Mouse (Mus musculus): ENCODE results near the gene Slc18a2. TPM values are rescaled to one million over a fixed set of nuclear protein-coding genes. Genes with fewer than 3 reads are reported as not detected.
A peak's percentile ranks its signal among the peaks of the same experiment; 100 is the strongest.

The Slc18a2 gene
- polyA plus RNA-seq, 1 experiment from 2014 or later: 12.6 TPM

DNA sequence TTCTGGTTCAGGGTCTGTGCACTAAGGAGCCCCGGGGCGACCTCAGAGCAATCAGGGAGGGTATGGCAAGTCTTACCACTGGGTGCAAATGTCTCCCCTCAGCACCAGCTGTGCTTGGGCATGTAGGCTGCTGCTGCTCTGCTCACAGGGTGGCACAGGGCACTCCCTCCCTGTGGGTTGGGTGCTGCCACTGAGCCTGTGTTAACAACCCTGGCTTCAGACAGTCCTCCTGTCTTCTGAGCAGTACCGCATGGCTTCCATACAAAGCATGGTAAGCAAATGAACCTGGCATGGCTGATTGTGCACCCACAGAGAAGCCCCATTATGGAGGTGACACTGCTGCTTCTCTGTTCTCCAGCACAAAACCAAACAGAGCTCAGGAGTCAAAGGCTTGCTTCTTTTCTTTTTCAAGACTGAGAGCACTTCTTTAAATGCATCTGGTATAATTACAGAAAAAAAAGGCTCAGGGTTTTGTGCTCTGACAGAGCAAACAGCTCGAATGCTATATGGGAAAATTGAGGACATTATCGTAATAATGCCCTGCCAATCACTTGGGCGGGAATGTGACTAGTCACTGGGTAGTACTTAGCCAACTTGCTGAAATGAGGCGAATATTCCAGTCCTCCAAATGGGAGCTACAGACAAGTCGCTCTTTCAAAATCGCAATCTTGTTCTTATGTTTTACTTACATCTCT is 4.3 kb downstream of the Slc18a2 start:
- Histone ChIP-seq H3K9ac (ENCODE audit: low read length) (no peak overlapping the region), H3K9me3 (replicated peaks; ENCODE audit: control insufficient read depth, low read length) (no peaks in the 10 kb centered on the region), H3K27me3 (ENCODE audit: control insufficient read depth, insufficient read depth, low read length) (peaks cover 22% of the 10 kb centered on the region), H3K4me1 (ENCODE audit: control insufficient read depth, insufficient read depth, low read length) (peaks cover 4% of the 10 kb centered on the region), H3K4me3 (ENCODE audit: low read length) (no peak overlapping the region), H3K4me2 (ENCODE audit: low read depth, low read length) (no peak overlapping the region), H3K27ac (ENCODE audit: low read length) (no peak overlapping the region), H3K36me3 (ENCODE audit: control insufficient read depth, insufficient read depth) (no peaks in the 10 kb centered on the region)
- no peak for ATAC-seq (replicated peaks; ENCODE audit: extremely low read depth, insufficient read depth, low FRiP score)
- 80% methylated on average over 9 of the region's 9 CpGs for WGBS

DNA sequence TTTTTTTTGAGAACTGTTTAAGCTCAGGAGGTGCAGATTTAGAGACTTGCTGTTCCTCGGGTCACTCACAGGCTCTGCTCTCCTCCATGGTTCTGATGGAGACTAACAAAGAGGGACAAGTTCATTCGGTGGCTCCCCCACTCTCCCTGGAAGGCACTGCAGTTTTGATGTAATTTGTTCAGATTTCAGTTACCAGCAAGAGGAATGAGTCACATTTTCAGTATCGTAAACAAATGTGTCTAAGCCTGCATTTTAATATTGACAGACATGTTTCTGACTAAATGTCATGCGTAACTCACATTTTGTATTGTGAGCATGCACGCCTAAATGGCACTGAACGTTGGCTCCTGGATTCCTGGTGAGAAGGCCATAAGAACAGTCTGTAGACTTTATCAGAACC is 5.2 kb downstream of the Slc18a2 start:
- H3K4me1 ChIP-seq (ENCODE audit: control insufficient read depth, insufficient read depth, low read length): no peaks in the 10 kb centered on the region; the same call in 1 of the 2 replicates
- ATAC-seq (replicated peaks; ENCODE audit: extremely low read depth, insufficient read depth, low FRiP score): no peak
- peaks cover 16% of the 10 kb centered on the region for H3K27me3 ChIP-seq (ENCODE audit: control insufficient read depth, insufficient read depth, low read length)
- H3K9ac ChIP-seq (ENCODE audit: low read length): no peak overlapping the region
- 67% methylated on average over 6 of the region's 6 CpGs for WGBS
- H3K9me3 ChIP-seq (replicated peaks; ENCODE audit: control insufficient read depth, low read length): no peaks in the 10 kb centered on the region
- no peak overlapping the region for H3K27ac ChIP-seq (ENCODE audit: low read length)
- H3K4me3 ChIP-seq (ENCODE audit: low read length): no peak overlapping the region
- H3K36me3 ChIP-seq (ENCODE audit: control insufficient read depth, insufficient read depth): no peaks in the 10 kb centered on the region
- no peak overlapping the region for H3K4me2 ChIP-seq (ENCODE audit: low read depth, low read length)

DNA sequence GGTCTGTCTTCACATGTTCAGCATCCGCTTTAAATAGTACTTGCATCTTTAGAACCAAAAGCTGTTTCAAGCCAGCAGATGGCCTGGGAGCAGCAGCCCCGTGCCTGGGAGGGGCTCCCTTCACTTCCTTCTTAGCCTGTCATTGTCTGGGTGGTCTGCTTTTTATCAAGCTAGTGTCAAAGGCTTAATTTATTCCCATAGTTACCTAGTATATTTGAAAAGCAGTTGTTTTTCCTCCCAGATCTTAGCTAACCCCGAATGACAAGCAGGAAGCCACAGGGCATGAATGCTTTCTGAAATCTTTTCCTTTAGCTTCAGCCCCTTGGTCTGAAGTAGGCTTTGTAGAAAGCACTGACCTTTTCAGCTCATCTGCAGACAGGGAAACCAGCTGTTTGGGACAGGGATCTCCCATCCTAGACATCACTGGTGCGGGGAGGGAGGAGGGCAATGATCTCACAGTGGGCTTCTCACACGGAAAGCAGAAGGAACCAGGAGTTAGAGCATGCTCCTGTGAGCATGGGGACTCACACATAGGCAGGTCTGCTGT is 6.8 kb downstream of the Slc18a2 start:
- Histone ChIP-seq H3K36me3 (ENCODE audit: control insufficient read depth, insufficient read depth) (no peaks in the 10 kb centered on the region), H3K4me1 (ENCODE audit: control insufficient read depth, insufficient read depth, low read length) (no peaks in the 10 kb centered on the region), H3K9ac (ENCODE audit: low read length) (no peak overlapping the region), H3K9me3 (replicated peaks; ENCODE audit: control insufficient read depth, low read length) (no peaks in the 10 kb centered on the region), H3K4me3 (ENCODE audit: low read length) (no peak overlapping the region), H3K27me3 (ENCODE audit: control insufficient read depth, insufficient read depth, low read length) (no peaks in the 10 kb centered on the region), H3K4me2 (ENCODE audit: low read depth, low read length) (no peak overlapping the region), H3K27ac (ENCODE audit: low read length) (peak overlapping the region; percentile 53)
- no peak for ATAC-seq (replicated peaks; ENCODE audit: extremely low read depth, insufficient read depth, low FRiP score)
- 18% methylated on average over 5 of the region's 5 CpGs for WGBS

DNA sequence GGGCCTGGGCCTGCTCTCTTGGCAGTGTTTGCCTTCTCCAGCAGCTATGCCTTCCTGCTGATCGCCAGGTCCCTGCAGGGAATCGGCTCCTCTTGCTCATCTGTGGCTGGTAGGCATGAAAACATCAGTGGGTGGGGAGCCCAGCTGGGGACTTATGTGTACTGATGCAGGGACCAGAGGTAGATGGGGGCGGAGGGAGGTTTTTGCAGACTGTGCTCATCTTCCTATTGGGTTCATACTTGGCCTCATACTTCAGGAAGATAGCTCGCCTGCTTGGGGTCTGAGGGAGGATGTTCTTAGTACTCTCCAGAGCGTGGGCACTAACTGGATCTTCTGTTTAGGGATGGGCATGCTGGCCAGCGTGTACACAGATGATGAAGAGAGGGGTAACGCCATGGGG is 12.5 kb downstream of the Slc18a2 start:
- Histone ChIP-seq H3K4me2 (ENCODE audit: low read depth, low read length) (no peak overlapping the region), H3K9me3 (replicated peaks; ENCODE audit: control insufficient read depth, low read length) (no peaks in the 10 kb centered on the region), H3K9ac (ENCODE audit: low read length) (no peak overlapping the region), H3K27ac (ENCODE audit: low read length) (no peak overlapping the region), H3K36me3 (ENCODE audit: control insufficient read depth, insufficient read depth) (no peaks in the 10 kb centered on the region), H3K27me3 (ENCODE audit: control insufficient read depth, insufficient read depth, low read length) (no peaks in the 10 kb centered on the region), H3K4me3 (ENCODE audit: low read length) (no peak overlapping the region), H3K4me1 (ENCODE audit: control insufficient read depth, insufficient read depth, low read length) (no peaks in the 10 kb centered on the region)
- 82% methylated on average over 7 of the region's 7 CpGs for WGBS
- no peak for ATAC-seq (replicated peaks; ENCODE audit: extremely low read depth, insufficient read depth, low FRiP score)

DNA sequence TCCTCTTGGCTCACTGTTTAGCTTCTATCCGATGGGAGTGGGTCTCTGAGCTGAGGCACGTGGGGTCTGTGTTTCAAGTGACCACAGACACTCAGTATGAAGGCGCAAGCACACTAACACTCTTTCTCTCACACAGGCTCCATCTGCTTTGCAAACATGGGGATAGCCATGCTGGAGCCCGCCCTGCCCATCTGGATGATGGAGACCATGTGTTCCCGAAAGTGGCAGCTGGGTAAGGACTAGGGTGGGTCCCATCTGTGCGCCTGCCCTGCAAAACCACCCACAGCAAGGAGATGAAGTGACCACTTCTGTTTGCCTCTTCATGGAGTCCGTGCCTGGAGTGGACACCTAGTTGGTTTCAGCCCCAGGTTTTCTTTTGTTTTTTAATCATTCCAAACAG is 15.7 kb downstream of the Slc18a2 start:
- H3K27me3 ChIP-seq (ENCODE audit: control insufficient read depth, insufficient read depth, low read length): no peaks in the 10 kb centered on the region
- no peak overlapping the region for H3K4me2 ChIP-seq (ENCODE audit: low read depth, low read length)
- H3K36me3 ChIP-seq (ENCODE audit: control insufficient read depth, insufficient read depth): no peaks in the 10 kb centered on the region
- no peak for ATAC-seq (replicated peaks; ENCODE audit: extremely low read depth, insufficient read depth, low FRiP score)
- H3K9me3 ChIP-seq (replicated peaks; ENCODE audit: control insufficient read depth, low read length): peaks cover 4% of the 10 kb centered on the region
- H3K4me3 ChIP-seq (ENCODE audit: low read length): no peak overlapping the region
- no peak overlapping the region for H3K27ac ChIP-seq (ENCODE audit: low read length)
- H3K9ac ChIP-seq (ENCODE audit: low read length): no peak overlapping the region
- no peaks in the 10 kb centered on the region for H3K4me1 ChIP-seq (ENCODE audit: control insufficient read depth, insufficient read depth, low read length)
- 87% methylated on average over 7 of the region's 7 CpGs for WGBS

DNA sequence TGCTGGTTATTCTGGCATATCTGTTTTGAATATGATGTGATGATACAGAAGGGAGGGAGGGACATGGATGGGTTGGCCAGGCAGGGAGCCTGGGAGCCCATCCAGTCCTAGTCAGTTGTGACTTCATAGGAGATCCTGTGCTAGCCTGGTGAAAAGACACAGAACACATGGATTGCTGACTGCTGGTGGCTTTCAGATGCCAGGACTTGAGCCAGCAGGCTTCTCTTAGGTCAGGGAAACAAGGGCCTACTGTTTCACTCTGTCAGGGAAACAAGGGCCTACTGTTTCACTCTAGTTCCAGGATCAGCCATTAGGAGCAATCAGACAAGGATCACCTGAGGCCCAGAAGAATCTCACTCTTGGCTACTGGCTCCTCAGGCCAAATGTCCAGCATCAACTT is 20.1 kb downstream of the Slc18a2 start:
- Histone ChIP-seq H3K9ac (ENCODE audit: low read length) (no peak overlapping the region), H3K27me3 (ENCODE audit: control insufficient read depth, insufficient read depth, low read length) (no peaks in the 10 kb centered on the region), H3K27ac (ENCODE audit: low read length) (no peak overlapping the region), H3K4me3 (ENCODE audit: low read length) (no peak overlapping the region), H3K9me3 (replicated peaks; ENCODE audit: control insufficient read depth, low read length) (peaks cover 4% of the 10 kb centered on the region), H3K4me2 (ENCODE audit: low read depth, low read length) (no peak overlapping the region), H3K4me1 (ENCODE audit: control insufficient read depth, insufficient read depth, low read length) (no peaks in the 10 kb centered on the region), H3K36me3 (ENCODE audit: control insufficient read depth, insufficient read depth) (no peaks in the 10 kb centered on the region)
- ATAC-seq (replicated peaks; ENCODE audit: extremely low read depth, insufficient read depth, low FRiP score): no peak

DNA sequence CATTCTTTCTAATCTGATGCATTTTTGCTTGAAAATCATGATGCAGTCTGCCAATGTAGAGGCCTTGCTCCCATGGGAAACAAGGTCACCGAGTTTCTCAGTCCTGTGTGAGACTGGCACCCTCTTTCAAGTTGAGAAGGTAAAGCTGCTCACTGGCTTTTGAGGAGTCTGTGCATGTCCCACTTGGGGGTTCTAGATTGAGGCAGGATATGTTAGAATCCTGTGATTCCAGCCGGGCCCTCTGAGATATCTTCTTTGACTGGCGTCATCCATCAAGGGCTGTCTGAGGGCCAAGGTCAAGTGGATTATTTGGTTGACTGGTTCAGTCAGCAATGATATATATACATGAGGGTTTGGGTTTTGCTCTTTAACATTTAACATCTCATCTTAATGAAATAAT is 21.3 kb downstream of the Slc18a2 start:
- Histone ChIP-seq H3K9ac (ENCODE audit: low read length) (no peak overlapping the region), H3K9me3 (replicated peaks; ENCODE audit: control insufficient read depth, low read length) (peaks cover 4% of the 10 kb centered on the region), H3K36me3 (ENCODE audit: control insufficient read depth, insufficient read depth) (no peaks in the 10 kb centered on the region), H3K27me3 (ENCODE audit: control insufficient read depth, insufficient read depth, low read length) (no peaks in the 10 kb centered on the region), H3K27ac (ENCODE audit: low read length) (no peak overlapping the region), H3K4me1 (ENCODE audit: control insufficient read depth, insufficient read depth, low read length) (no peaks in the 10 kb centered on the region), H3K4me2 (ENCODE audit: low read depth, low read length) (no peak overlapping the region), H3K4me3 (ENCODE audit: low read length) (no peak overlapping the region)
- no peak for ATAC-seq (replicated peaks; ENCODE audit: extremely low read depth, insufficient read depth, low FRiP score)
- 79% methylated on average over 3 of the region's 3 CpGs for WGBS

DNA sequence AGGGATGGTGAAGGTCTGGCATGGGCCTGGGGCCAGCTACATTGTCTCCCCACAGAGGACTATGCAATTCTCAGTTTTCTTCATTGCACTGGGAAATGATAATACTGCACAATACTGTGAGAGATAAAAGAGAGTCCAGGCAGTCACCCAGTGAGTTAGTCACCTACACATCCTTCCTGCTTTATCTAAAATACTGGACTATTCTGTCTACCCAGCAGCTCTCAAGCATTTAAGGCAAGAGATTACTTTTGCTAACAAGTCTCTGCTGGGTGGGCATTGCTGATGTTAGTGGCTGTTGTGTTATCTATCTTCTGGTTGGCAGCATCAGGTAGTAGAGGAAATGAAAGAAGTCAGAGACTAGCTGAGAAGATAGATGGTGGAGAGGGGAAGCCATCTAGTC is 28.3 kb downstream of the Slc18a2 start:
- no peaks in the 10 kb centered on the region for H3K36me3 ChIP-seq (ENCODE audit: control insufficient read depth, insufficient read depth)
- H3K27ac ChIP-seq (ENCODE audit: low read length): no peak overlapping the region
- H3K9me3 ChIP-seq (replicated peaks; ENCODE audit: control insufficient read depth, low read length): no peaks in the 10 kb centered on the region
- no peak overlapping the region for H3K4me2 ChIP-seq (ENCODE audit: low read depth, low read length)
- H3K27me3 ChIP-seq (ENCODE audit: control insufficient read depth, insufficient read depth, low read length): no peaks in the 10 kb centered on the region
- no peak overlapping the region for H3K4me3 ChIP-seq (ENCODE audit: low read length)
- no peaks in the 10 kb centered on the region for H3K4me1 ChIP-seq (ENCODE audit: control insufficient read depth, insufficient read depth, low read length)
- H3K9ac ChIP-seq (ENCODE audit: low read length): no peak overlapping the region
- no peak for ATAC-seq (replicated peaks; ENCODE audit: extremely low read depth, insufficient read depth, low FRiP score)

DNA sequence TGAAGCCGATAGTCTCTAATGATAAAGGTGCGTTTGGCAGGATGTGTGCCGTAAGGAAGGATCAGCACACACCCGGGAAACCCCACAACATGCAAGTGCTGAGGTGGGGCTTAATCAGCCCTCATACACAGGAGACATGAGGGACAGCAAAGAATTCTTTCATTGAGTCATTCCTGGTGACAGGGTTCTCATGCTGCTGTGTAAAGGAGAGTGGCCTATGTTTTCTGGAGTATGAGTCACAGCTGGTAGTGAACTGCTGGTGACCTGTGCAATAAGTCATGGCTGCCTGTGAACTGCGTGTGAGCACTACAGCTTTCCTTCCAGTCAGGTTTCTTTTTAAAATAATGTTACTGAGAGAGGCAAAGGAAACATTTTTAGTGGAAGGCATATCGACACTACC is 29.1 kb downstream of the Slc18a2 start:
- no peak overlapping the region for H3K4me3 ChIP-seq (ENCODE audit: low read length)
- no peaks in the 10 kb centered on the region for H3K4me1 ChIP-seq (ENCODE audit: control insufficient read depth, insufficient read depth, low read length)
- ATAC-seq (replicated peaks; ENCODE audit: extremely low read depth, insufficient read depth, low FRiP score): no peak
- no peaks in the 10 kb centered on the region for H3K27me3 ChIP-seq (ENCODE audit: control insufficient read depth, insufficient read depth, low read length)
- WGBS: 66% methylated on average over 6 of the region's 6 CpGs
- no peak overlapping the region for H3K9ac ChIP-seq (ENCODE audit: low read length)
- H3K36me3 ChIP-seq (ENCODE audit: control insufficient read depth, insufficient read depth): no peaks in the 10 kb centered on the region
- H3K4me2 ChIP-seq (ENCODE audit: low read depth, low read length): no peak overlapping the region
- no peaks in the 10 kb centered on the region for H3K9me3 ChIP-seq (replicated peaks; ENCODE audit: control insufficient read depth, low read length)
- no peak overlapping the region for H3K27ac ChIP-seq (ENCODE audit: low read length)
